Mouse (Mus musculus): ENCODE data around the gene Dcun1d4. TPM values are rescaled to one million over a fixed set of nuclear protein-coding genes. Genes with fewer than 3 reads are reported as not detected.
"Not testable (repeated sequence)": the region's sequence is repeated elsewhere in the genome, so short reads cannot be mapped to it uniquely, and the experiment has no call there.

Dcun1d4 gene
- polyA plus RNA-seq, 1 experiment, result 5.3 TPM

- Histone ChIP-seq H3K79me2 (ENCODE audit: control insufficient read depth, insufficient read depth) (no peaks in the 10 kb centered on the region), H3K27me3 (ENCODE audit: control insufficient read depth, insufficient read depth, insufficient read length) (peaks cover 3% of the 10 kb centered on the region), H3K4me2 (ENCODE audit: low read depth) (no peak overlapping the region), H3ac (ENCODE audit: control insufficient read depth, insufficient read length) (no peak overlapping the region), H3K36me3 (ENCODE audit: control insufficient read depth, insufficient read depth) (no peaks in the 10 kb centered on the region), H3K4me3 (no peak overlapping the region)
- TF ChIP-seq REST (IDR thresholded peaks at IDR 0.05; ENCODE audit: insufficient read depth, insufficient read length), result no peak
- TF ChIP-seq SRF (IDR thresholded peaks at IDR 0.05; ENCODE audit: control insufficient read depth, insufficient read length, low read depth), result no peak
- TF ChIP-seq TCF12 (IDR thresholded peaks at IDR 0.05; ENCODE audit: insufficient read depth, poor library complexity, severe bottlenecking), result no peak
- no peak for TF ChIP-seq POLR2A (IDR thresholded peaks at IDR 0.05; ENCODE audit: insufficient read length, low read depth)
- no peak for TF ChIP-seq POLR2AphosphoS2 (IDR thresholded peaks at IDR 0.05; ENCODE audit: insufficient read length, low read depth)
- TF ChIP-seq TCF3 (IDR thresholded peaks at IDR 0.05; ENCODE audit: insufficient read length, low read depth), result no peak
- no peak for TF ChIP-seq CEBPB (IDR thresholded peaks at IDR 0.05; ENCODE audit: insufficient read depth, poor library complexity, severe bottlenecking)
- TF ChIP-seq USF1 (IDR thresholded peaks at IDR 0.05; ENCODE audit: low read depth), result no peak
- no peak for TF ChIP-seq E2F4 (IDR thresholded peaks at IDR 0.05; ENCODE audit: insufficient read depth)
- no peak for TF ChIP-seq MAX (IDR thresholded peaks at IDR 0.05; ENCODE audit: low read depth)
Observed at GRCm38 (mm10) chr5:73474412-73475405, 6.1 kb upstream of the Dcun1d4 start.

- no peak for TF ChIP-seq MYOG (IDR thresholded peaks at IDR 0.05; ENCODE audit: control insufficient read depth in 1 of 3, insufficient read depth in 1 of 3, insufficient read length in 2 of 3, low read depth in 2 of 3)
- H3ac ChIP-seq (ENCODE audit: control insufficient read depth, insufficient read length), result no peak overlapping the region
- H3K27me3 ChIP-seq (ENCODE audit: control insufficient read depth, insufficient read depth, insufficient read length), result peaks cover 38% of the 10 kb centered on the region
- H3K4me3 ChIP-seq, result no peak overlapping the region
- no peaks in the 10 kb centered on the region for H3K79me2 ChIP-seq (ENCODE audit: control insufficient read depth, insufficient read depth)
- no peak overlapping the region for H3K4me2 ChIP-seq (ENCODE audit: low read depth)
- H3K36me3 ChIP-seq (ENCODE audit: control insufficient read depth, insufficient read depth), result no peaks in the 10 kb centered on the region
Observed at GRCm38 (mm10) chr5:73481401-73481800, 601 bp downstream of the Dcun1d4 start.

GRCm38 (mm10) chr5:73482381-73482780 lies 1.6 kb downstream of the Dcun1d4 start:
- H3K4me2 ChIP-seq (ENCODE audit: low read depth); H3ac ChIP-seq (ENCODE audit: control insufficient read depth, insufficient read length); H3K79me2 ChIP-seq (ENCODE audit: control insufficient read depth, insufficient read depth); H3K36me3 ChIP-seq (ENCODE audit: control insufficient read depth, insufficient read depth); H3K4me3 ChIP-seq: not testable (repeated sequence)
- peaks cover 41% of the 10 kb centered on the region for H3K27me3 ChIP-seq (ENCODE audit: control insufficient read depth, insufficient read depth, insufficient read length)

GRCm38 (mm10) chr5:73484016-73484615 lies 3.3 kb downstream of the Dcun1d4 start:
- H3K4me2 ChIP-seq (ENCODE audit: low read depth), result no peak overlapping the region
- H3K79me2 ChIP-seq (ENCODE audit: control insufficient read depth, insufficient read depth), result no peaks in the 10 kb centered on the region
- no peak overlapping the region for H3K4me3 ChIP-seq
- TF ChIP-seq MYOG (IDR thresholded peaks at IDR 0.05; ENCODE audit: control insufficient read depth in 1 of 3, insufficient read depth in 1 of 3, insufficient read length in 2 of 3, low read depth in 2 of 3), result no peak
- TF ChIP-seq MYOD1 (IDR thresholded peaks at IDR 0.05; ENCODE audit: control insufficient read depth in 1 of 3, insufficient read length in 2 of 3, low read depth in 2 of 3), result no peak
- no peak for TF ChIP-seq TCF12 (IDR thresholded peaks at IDR 0.05; ENCODE audit: insufficient read depth, poor library complexity, severe bottlenecking)
- TF ChIP-seq MAX (IDR thresholded peaks at IDR 0.05; ENCODE audit: low read depth), result no peak
- TF ChIP-seq E2F4 (IDR thresholded peaks at IDR 0.05; ENCODE audit: insufficient read depth), result no peak
- H3K36me3 ChIP-seq (ENCODE audit: control insufficient read depth, insufficient read depth), result no peaks in the 10 kb centered on the region
- H3ac ChIP-seq (ENCODE audit: control insufficient read depth, insufficient read length), result no peak overlapping the region
- H3K27me3 ChIP-seq (ENCODE audit: control insufficient read depth, insufficient read depth, insufficient read length), result peaks cover 41% of the 10 kb centered on the region

GRCm38 (mm10) chr5:73486451-73486850 lies 5.7 kb downstream of the Dcun1d4 start:
- H3K36me3 ChIP-seq (ENCODE audit: control insufficient read depth, insufficient read depth), result no peaks in the 10 kb centered on the region
- no peaks in the 10 kb centered on the region for H3K79me2 ChIP-seq (ENCODE audit: control insufficient read depth, insufficient read depth)
- TF ChIP-seq E2F4 (IDR thresholded peaks at IDR 0.05; ENCODE audit: insufficient read depth) (no peak), TCF12 (IDR thresholded peaks at IDR 0.05; ENCODE audit: insufficient read depth, poor library complexity, severe bottlenecking) (no peak), REST (IDR thresholded peaks at IDR 0.05; ENCODE audit: insufficient read depth, insufficient read length) (no peak), MAX (IDR thresholded peaks at IDR 0.05; ENCODE audit: low read depth) (no peak), CEBPB (IDR thresholded peaks at IDR 0.05; ENCODE audit: insufficient read depth, poor library complexity, severe bottlenecking) (no peak), MYOG (IDR thresholded peaks at IDR 0.05; ENCODE audit: control insufficient read depth in 1 of 3, insufficient read depth in 1 of 3, insufficient read length in 2 of 3, low read depth in 2 of 3) (no peak)

More at GRCm38 (mm10) chr5:73486451-73486850, 5.7 kb downstream of the Dcun1d4 start:
- H3K4me2 ChIP-seq (ENCODE audit: low read depth), result no peak overlapping the region
- H3K4me3 ChIP-seq, result no peak overlapping the region
- H3ac ChIP-seq (ENCODE audit: control insufficient read depth, insufficient read length), result no peak overlapping the region
- H3K27me3 ChIP-seq (ENCODE audit: control insufficient read depth, insufficient read depth, insufficient read length), result peaks cover 28% of the 10 kb centered on the region

All from myocyte (in vitro differentiated cells).